In genomic region chr2:129715671-129716070, GRCm38 (mm10) we compare ENCODE assay signal across 8 mouse cellular contexts. TPM values are rescaled to one million over a fixed set of nuclear protein-coding genes. Genes with fewer than 3 reads are reported as not detected.
DNase-seq lines count a peak whose midpoint lies in the region; ATAC-seq and TF ChIP-seq lines count a peak whose summit lies in the region.

No protein-coding gene starts in this region.

- H3K4me1 ChIP-seq in intestine, embryonic 14.5 days (replicated peaks; ENCODE audit: control insufficient read depth, insufficient read depth, low read length): no peaks in the 10 kb centered on the region
- no peaks in the 10 kb centered on the region for H3K4me1 ChIP-seq in intestine, embryonic 16.5 days (ENCODE audit: control insufficient read depth, insufficient read depth, low read length)
- H3K4me1 ChIP-seq in ES-E14 (ENCODE audit: control insufficient read depth in 2 of 2, insufficient read depth in 2 of 2, low read length in 2 of 2, poor library complexity in 1 of 2): no peaks in the 10 kb centered on the region
- no peaks in the 10 kb centered on the region for H3K4me1 ChIP-seq in bone marrow, adult 2 months (ENCODE audit: control insufficient read depth, insufficient read depth, low read length)

- TF ChIP-seq POLR2A in bone marrow, adult 2 months (IDR thresholded peaks at IDR 0.05; ENCODE audit: borderline replicate concordance, control insufficient read depth, low read depth, low read length): no peak

- H3K27ac ChIP-seq in intestine, embryonic 14.5 days (ENCODE audit: low read depth): no peak overlapping the region
- H3K27ac ChIP-seq in intestine, embryonic 16.5 days (ENCODE audit: low read length): no peak overlapping the region
- H3K27ac ChIP-seq in ES-E14 (ENCODE audit: insufficient read depth, low read depth, low read length, poor library complexity, severe bottlenecking): no peak overlapping the region
- H3K27ac ChIP-seq in bone marrow, adult 2 months (ENCODE audit: control insufficient read depth, insufficient read depth, low read depth, low read length, poor library complexity): no peak overlapping the region

- TF ChIP-seq CTCF in bone marrow, adult 2 months (IDR thresholded peaks at IDR 0.05; ENCODE audit: control insufficient read depth, insufficient read depth, low read length): peak; percentile 47; the same call in 1 of the 2 replicates

- no peaks in the 10 kb centered on the region for H3K36me3 ChIP-seq in intestine, embryonic 14.5 days (ENCODE audit: control insufficient read depth, insufficient read depth, low read length)
- H3K36me3 ChIP-seq in intestine, embryonic 16.5 days (ENCODE audit: control insufficient read depth, insufficient read depth, low read length): no peaks in the 10 kb centered on the region
- no peaks in the 10 kb centered on the region for H3K36me3 ChIP-seq in ES-E14 (ENCODE audit: control insufficient read depth, insufficient read depth, low read length, poor library complexity, severe bottlenecking)

- no peak overlapping the region for H3K4me2 ChIP-seq in intestine, embryonic 14.5 days (ENCODE audit: low read length)
- no peak overlapping the region for H3K4me2 ChIP-seq in intestine, embryonic 16.5 days (ENCODE audit: low read depth, low read length)

- H3K9me3 ChIP-seq in intestine, embryonic 14.5 days (ENCODE audit: control insufficient read depth, low read length): no peaks in the 10 kb centered on the region
- no peaks in the 10 kb centered on the region for H3K9me3 ChIP-seq in intestine, embryonic 16.5 days (ENCODE audit: control insufficient read depth, low read length)
- no peaks in the 10 kb centered on the region for H3K9me3 ChIP-seq in ES-E14 (ENCODE audit: control insufficient read depth, insufficient read depth, low read depth, low read length)

- no peak overlapping the region for H3K9ac ChIP-seq in intestine, embryonic 14.5 days (ENCODE audit: low read length)
- no peak overlapping the region for H3K9ac ChIP-seq in intestine, embryonic 16.5 days (ENCODE audit: low read depth, low read length)
- H3K9ac ChIP-seq in ES-E14 (ENCODE audit: insufficient read depth, low read depth, low read length, poor library complexity, severe bottlenecking): no peak overlapping the region

- no peak for ATAC-seq in intestine, embryonic 14.5 days (replicated peaks; ENCODE audit: low FRiP score, low TSS enrichment, low read depth)
- no peak for ATAC-seq in intestine, embryonic 16.5 days
- ATAC-seq in hematopoietic stem cell, adult 5-6 weeks (replicated peaks in 1 of 2; ENCODE audit: insufficient read depth in 1 of 2, low FRiP score in 2 of 2, low TSS enrichment in 1 of 2, low read depth in 1 of 2, poor library complexity in 2 of 2, severe bottlenecking in 2 of 2): peak; percentile 56 to 66; a peak in 2 of 4 replicates
- no peak for ATAC-seq in inflammation-experienced regulatory T-cells, adult 6 months

- 19% methylated on average over 10 of the region's 10 CpGs for WGBS in intestine, embryonic 14.5 days
- 13% methylated on average over 10 of the region's 10 CpGs for WGBS in intestine, embryonic 16.5 days
- 11% methylated on average over 10 of the region's 10 CpGs for WGBS in bone marrow, adult 2 months

- no peaks in the 10 kb centered on the region for H3K27me3 ChIP-seq in intestine, embryonic 14.5 days (replicated peaks; ENCODE audit: control insufficient read depth, insufficient read depth, low read length)
- H3K27me3 ChIP-seq in intestine, embryonic 16.5 days (replicated peaks; ENCODE audit: control insufficient read depth, insufficient read depth, low read length): no peaks in the 10 kb centered on the region

- no peak overlapping the region for H3K4me3 ChIP-seq in intestine, embryonic 14.5 days (ENCODE audit: low read depth, low read length)
- H3K4me3 ChIP-seq in intestine, embryonic 16.5 days (ENCODE audit: low read length): no peak overlapping the region
- H3K4me3 ChIP-seq in ES-E14 (ENCODE audit: insufficient read depth in 1 of 2, low read depth in 1 of 2, low read length in 2 of 2, poor library complexity in 1 of 2, severe bottlenecking in 1 of 2): no peak overlapping the region
- H3K4me3 ChIP-seq in bone marrow, adult 2 months (replicated peaks; ENCODE audit: control insufficient read depth, low read depth, low read length): no peak overlapping the region

- in situ Hi-C loops in ES-E14 (cut with MboI; ENCODE audit: low sequenced_read_pairs in 2 of 2, unreplicated experiment in 2 of 2): no loop called here

- DNase-seq in intestine, embryonic 14.5 days (ENCODE audit: low spot score): peak; percentile 93
- DNase-seq in ES-E14 (ENCODE audit: low read depth, low spot score): peak; percentile 47
- DNase-seq in lung, postnatal 10 days: peak; percentile 73
- peak; percentile 21 for DNase-seq in testis, postnatal 14 days (ENCODE audit: low spot score)

TF ChIP-seq in ES-E14, 5 proteins besides CTCF, POLR2A, EP300 and RAD21:
- TF ChIP-seq CHD2 (IDR thresholded peaks at IDR 0.05; ENCODE audit: low read depth, low read length) (no peak), ZC3H11A (IDR thresholded peaks at IDR 0.05; ENCODE audit: borderline replicate concordance, low read depth, low read length) (peak; percentile 59; the same call in 1 of the 2 replicates), ZNF384 (IDR thresholded peaks at IDR 0.05; ENCODE audit: low read depth, low read length) (no peak), HCFC1 (IDR thresholded peaks at IDR 0.05; ENCODE audit: borderline replicate concordance, insufficient read depth, low read length) (no peak), MAFK (IDR thresholded peaks at IDR 0.05; ENCODE audit: insufficient read depth, low read depth, low read length) (no peak)

RNA-seq across cellular contexts. Expression of gene Pdyn, which starts 16.0 kb away (rescaled TPM):
- 0.52 and 0.72 TPM in 2 replicates for polyA plus RNA-seq in intestine, embryonic 14.5 days (2014; fragmentation: Nextera tagmentation; extraction: Ambion mirVana)
- polyA plus RNA-seq in intestine, embryonic 16.5 days (2015; fragmentation: Nextera tagmentation; extraction: Ambion mirVana): 0.92 and 1.2 TPM in 2 replicates
- total RNA-seq in ES-E14 (2012; rRNA removed): 1.6 and 3.3 TPM in 2 replicates
- not detected in 2 replicates for polyA plus RNA-seq in bone marrow, adult 2 months (2011; ENCODE audit: insufficient read depth, insufficient read length, low replicate concordance, missing spikeins)
- total RNA-seq in hematopoietic stem cell, adult 5-6 weeks (2017): not detected in 2 replicates
- not detected for polyA plus RNA-seq in inflammation-experienced regulatory T-cells, adult 6 months (2017; shearing (Covaris generic))

Comparison
In these comparisons a context has a peak if more than half of its experiments do, and no peak if none do; other contexts are left out.
1. ATAC-seq: peak in hematopoietic stem cell, adult 5-6 weeks (2 of 2); none in intestine, embryonic 14.5 days (single experiment), intestine, embryonic 16.5 days (single experiment) and inflammation-experienced regulatory T-cells, adult 6 months (single experiment).
2. DNase-seq: peak in every context shown above with its lines; median percentile 93 in intestine, embryonic 14.5 days; 73 in lung, postnatal 10 days; 47 in ES-E14; 21 in testis, postnatal 14 days.